Mouse (Mus musculus): Measurements from ENCODE around the gene Cyp2c68. TPM values are rescaled to one million over a fixed set of nuclear protein-coding genes. Genes with fewer than 3 reads are reported as not detected.

Cyp2c68 gene
- polyA plus RNA-seq, 1 experiment from 2014 or later = 152 TPM

Other genes with a start within 250 kb of the Cyp2c68 start
- not detected in 2 replicates for gene Cyp2c39, start 230.2 kb downstream of the Cyp2c68 start, polyA plus RNA-seq (2015; fragmentation: Nextera tagmentation; extraction: Ambion mirVana)
- gene Cyp2c67, start 92.0 kb downstream of the Cyp2c68 start, polyA plus RNA-seq (2015; fragmentation: Nextera tagmentation; extraction: Ambion mirVana) = 0.75 and 0.84 TPM in 2 replicates
- 1.8 and 2.6 TPM in 2 replicates for gene Cyp2c40, start 71.8 kb upstream of the Cyp2c68 start, polyA plus RNA-seq (2015; fragmentation: Nextera tagmentation; extraction: Ambion mirVana)
- gene Cyp2c69, start 145.7 kb upstream of the Cyp2c68 start, polyA plus RNA-seq (2015; fragmentation: Nextera tagmentation; extraction: Ambion mirVana) = 0.36 and 0.39 TPM in 2 replicates